Mouse (Mus musculus) liver, postnatal 0 days (tissue): Measurements from ENCODE around the gene Agpat1. TPM values are rescaled to one million over a fixed set of nuclear protein-coding genes. Genes with fewer than 3 reads are reported as not detected.

Experiments
- ATAC-seq: fragments of 200-750 bp; cut with Nextera tagmentation; 2 replicates; pipeline ENCODE4 v1.8.0; 2017; ENCODE audit warnings: mild to moderate bottlenecking, moderate library complexity
- DNase-seq: peaks from one replicate; pipeline ENCODE4 v3.0.0-alpha.2; 2016
- H3K27ac ChIP-seq: fragments of 300-500 bp; sonication (generic); 2 replicates; pipeline ENCODE4 v1.5.1; 2014; ENCODE audit warnings: antibody characterized with exemption, moderate library complexity, mild to moderate bottlenecking, low read depth
- H3K27me3 ChIP-seq: fragments of 300-500 bp; sonication (generic); 2 replicates; pipeline ENCODE4 v1.6.1; 2014; ENCODE audit warnings: low read length, control low read depth, mixed read lengths; ENCODE audit not compliant: insufficient read depth
- H3K36me3 ChIP-seq: fragments of 300-500 bp; sonication (generic); replicated peaks from 2 replicates; pipeline ENCODE4 v1.6.1; 2014; ENCODE audit warnings: mild to moderate bottlenecking, control low read depth, low read length, moderate library complexity, mixed read lengths; ENCODE audit not compliant: insufficient read depth
- H3K4me1 ChIP-seq: fragments of 300-500 bp; sonication (generic); 2 replicates; pipeline ENCODE4 v1.6.1; 2014; ENCODE audit warnings: antibody characterized with exemption, mild to moderate bottlenecking, control low read depth; ENCODE audit not compliant: insufficient read depth
- H3K4me2 ChIP-seq: fragments of 300-500 bp; sonication (generic); 2 replicates; pipeline ENCODE4 v1.6.1; 2014; ENCODE audit warnings: low read depth, mild to moderate bottlenecking, low read length, moderate library complexity, mixed read lengths
- H3K4me3 ChIP-seq: fragments of 300-500 bp; sonication (generic); 2 replicates; pipeline ENCODE4 v1.5.1; 2014; ENCODE audit warnings: low read depth, low read length
- H3K9ac ChIP-seq: fragments of 300-500 bp; sonication (generic); replicated peaks from 2 replicates; pipeline ENCODE4 v1.6.1; 2014; ENCODE audit warnings: mild to moderate bottlenecking, moderate library complexity
- H3K9me3 ChIP-seq: fragments of 300-500 bp; sonication (generic); 2 replicates; pipeline ENCODE4 v1.6.1; 2016; ENCODE audit warnings: mild to moderate bottlenecking, control low read depth, low read length, mixed read lengths
- CTCF ChIP-seq: sonication (generic); IDR thresholded peaks from 2 replicates; pipeline ENCODE4 v1.5.1; 2016; ENCODE audit warnings: antibody characterized with exemption, low read depth
- EP300 ChIP-seq: IDR thresholded peaks from 2 replicates; pipeline ENCODE4 v1.6.1; 2016; ENCODE audit warnings: antibody characterized with exemption, low read depth, mild to moderate bottlenecking
- WGBS: fragments of 180-500 bp; shearing (Covaris S2); extraction: QIAGEN DNeasy Blood & Tissue Kit; methylation state at CpG from one replicate; pipeline ENCODE4 v1.1.7; 2014; ENCODE audit not compliant: insufficient replicate concordance; 5-methylcytosine and 5-hydroxymethylcytosine counted together
- polyA plus RNA-seq: library from polyadenylated mRNA; unstranded; fragments of >200 nt; fragmentation: Nextera tagmentation; extraction: Ambion mirVana; gene quantifications from 2 replicates; pipeline ENCODE4 v1.2.1, GENCODE M21; 2015

Agpat1 gene
- polyA plus RNA-seq, 1 experiment from 2014 or later = 11.1 TPM

DNA sequence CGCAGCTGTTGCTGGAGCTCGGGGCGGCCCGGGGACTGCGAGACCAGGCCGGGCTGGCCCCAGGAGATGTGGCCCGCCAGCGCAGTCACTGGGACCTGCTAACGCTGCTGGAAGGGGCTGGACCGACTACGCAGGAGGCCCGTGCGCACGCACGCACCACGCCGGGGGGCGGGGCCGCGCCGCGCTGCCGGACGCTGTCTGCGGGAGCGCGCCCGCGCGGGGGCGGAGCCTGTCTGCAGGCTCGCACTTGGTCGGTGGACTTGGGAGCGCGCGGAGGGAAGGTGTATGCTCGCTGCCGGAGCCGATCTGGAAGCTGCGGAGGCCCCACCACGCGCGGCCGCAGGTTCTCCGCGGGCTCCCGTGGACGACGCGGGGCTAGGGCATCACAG, 16.6 kb upstream of the Agpat1 start:
- ATAC-seq (peak; percentile 91), DNase-seq (peak; percentile 99)
- H3K4me3 ChIP-seq = peak overlapping the region; percentile 87
- peak overlapping the region; percentile 99 for H3K4me2 ChIP-seq
- no peaks in the 10 kb centered on the region for H3K36me3 ChIP-seq
- no peaks in the 10 kb centered on the region for H3K27me3 ChIP-seq
- H3K4me1 ChIP-seq = peaks cover 49% of the 10 kb centered on the region
- H3K9me3 ChIP-seq = no peaks in the 10 kb centered on the region
- H3K27ac ChIP-seq = peak overlapping the region; percentile 84
- no peak for TF ChIP-seq CTCF
- TF ChIP-seq EP300 = no peak
- WGBS = 7% methylated on average over 34 of the region's 50 CpGs
- peak overlapping the region; percentile 95 for H3K9ac ChIP-seq

DNA sequence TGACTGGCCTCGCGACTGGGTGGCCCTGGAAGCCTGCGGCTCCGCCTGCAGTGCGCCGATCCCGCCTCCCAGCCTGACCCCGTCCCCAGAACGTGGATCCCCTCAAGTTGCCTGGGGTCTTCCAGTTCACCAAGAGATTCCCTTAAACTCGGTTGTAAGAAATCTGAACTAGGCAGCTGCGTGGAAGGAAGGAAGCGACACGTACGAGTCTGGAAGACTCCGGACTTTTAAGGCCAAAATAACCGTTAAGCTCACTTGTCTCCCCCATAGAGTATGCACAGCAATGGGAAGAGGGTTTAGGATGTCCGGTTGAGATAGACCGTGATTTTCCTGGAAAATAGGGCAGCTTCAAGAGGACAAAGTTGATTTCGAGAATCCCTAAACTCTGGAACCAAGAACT, 16.2 kb upstream of the Agpat1 start:
- Histone ChIP-seq H3K27ac (peak overlapping the region; percentile 84), H3K4me1 (peaks cover 53% of the 10 kb centered on the region), H3K4me2 (peak overlapping the region; percentile 99), H3K36me3 (no peaks in the 10 kb centered on the region), H3K9ac (peak overlapping the region; percentile 95), H3K9me3 (no peaks in the 10 kb centered on the region), H3K27me3 (no peaks in the 10 kb centered on the region), H3K4me3 (peak overlapping the region; percentile 87)
- TF ChIP-seq EP300 (no peak), CTCF (no peak)
- ATAC-seq = no peak
- no peak for DNase-seq
- 3% methylated on average over 19 of the region's 19 CpGs for WGBS

DNA sequence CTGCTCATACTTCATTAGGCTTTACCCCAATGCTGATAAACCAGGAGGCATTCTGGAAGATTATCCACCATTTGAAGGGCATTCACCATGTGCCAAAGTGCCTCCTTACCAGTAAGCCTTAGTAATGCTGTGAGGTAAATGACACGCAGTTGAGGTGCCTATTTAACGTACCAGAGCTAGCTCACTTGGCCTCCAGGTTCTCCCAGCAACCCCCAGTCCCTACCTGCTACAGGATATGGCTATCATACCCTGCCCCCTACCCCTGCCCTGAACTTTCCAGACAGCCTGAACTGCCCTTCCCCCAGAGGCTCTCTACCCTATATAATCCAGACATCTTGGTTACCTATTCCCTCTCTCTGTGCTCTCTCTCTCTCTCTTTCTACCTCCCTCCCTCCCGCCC, 15.3 kb upstream of the Agpat1 start:
- peak overlapping the region; percentile 88; the same call in 1 of the 2 replicates for H3K9ac ChIP-seq
- no peak for TF ChIP-seq CTCF
- TF ChIP-seq EP300 = no peak
- WGBS = 61% methylated on average over 3 of the region's 3 CpGs
- H3K36me3 ChIP-seq = no peaks in the 10 kb centered on the region
- H3K4me1 ChIP-seq = peaks cover 63% of the 10 kb centered on the region
- H3K27me3 ChIP-seq = no peaks in the 10 kb centered on the region
- H3K4me2 ChIP-seq = peak overlapping the region; percentile 99
- peak overlapping the region; percentile 69 for H3K4me3 ChIP-seq
- ATAC-seq (no peak), DNase-seq (no peak)
- H3K9me3 ChIP-seq = no peaks in the 10 kb centered on the region
- peak overlapping the region; percentile 84 for H3K27ac ChIP-seq

DNA sequence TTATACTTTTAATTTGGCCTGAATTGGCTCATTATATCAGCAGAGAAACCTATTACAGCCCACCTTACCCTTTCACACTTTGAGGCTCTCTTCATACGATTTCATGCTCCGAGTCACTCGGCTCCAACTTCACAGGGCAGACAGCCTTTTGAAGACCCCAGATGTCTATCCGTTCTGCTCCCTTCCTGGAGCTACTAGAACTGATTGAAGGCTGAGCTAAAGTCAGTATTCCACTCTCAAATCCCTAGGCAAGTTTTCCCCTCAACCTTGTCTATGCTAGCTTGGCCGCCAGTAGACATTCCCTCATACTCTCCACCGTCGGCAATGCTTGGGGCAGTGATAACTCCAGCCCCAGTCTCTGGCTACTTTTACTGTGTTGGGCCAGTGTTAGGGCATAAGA, 14.9 kb upstream of the Agpat1 start:
- H3K4me1 ChIP-seq = peaks cover 67% of the 10 kb centered on the region
- H3K9me3 ChIP-seq = no peaks in the 10 kb centered on the region
- TF ChIP-seq CTCF = no peak
- TF ChIP-seq EP300 = no peak
- peak overlapping the region; percentile 88; the same call in 1 of the 2 replicates for H3K9ac ChIP-seq
- ATAC-seq (no peak), DNase-seq (no peak)
- peak overlapping the region; percentile 99 for H3K4me2 ChIP-seq
- peak overlapping the region; percentile 69 for H3K4me3 ChIP-seq
- H3K36me3 ChIP-seq = peaks cover 2% of the 10 kb centered on the region; the same call in 1 of the 2 replicates
- H3K27ac ChIP-seq = peak overlapping the region; percentile 84
- 32% methylated on average over 7 of the region's 7 CpGs for WGBS
- no peaks in the 10 kb centered on the region for H3K27me3 ChIP-seq

DNA sequence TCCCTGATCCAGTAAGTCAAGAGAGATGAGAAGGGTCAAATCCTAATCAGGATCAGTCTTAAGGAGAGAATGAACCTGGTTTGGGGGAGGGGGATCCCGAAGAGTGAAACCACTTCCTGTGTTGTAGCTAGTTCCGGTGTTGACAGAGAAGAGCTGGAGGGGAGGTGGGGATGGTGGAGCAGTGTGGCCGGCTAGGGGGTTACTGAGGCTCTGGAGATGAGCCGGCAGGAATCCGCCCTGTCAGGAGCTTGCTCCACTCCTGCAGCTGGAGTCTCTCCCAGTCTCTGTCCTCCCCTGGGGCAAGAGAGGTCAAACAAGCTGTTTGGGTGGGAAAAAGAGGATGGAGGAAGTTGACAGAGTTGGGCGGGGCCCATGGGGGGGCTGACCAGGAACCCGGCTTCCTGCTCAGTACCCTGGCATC, 14.4 kb upstream of the Agpat1 start, which contains the start of gene Gpsm3:
TSS of gene Gpsm3 (plus strand) at position 126 of the 421 bp plus-strand sequence.
- peaks cover 7% of the 10 kb centered on the region for H3K36me3 ChIP-seq
- DNase-seq (no peak), ATAC-seq (no peak)
- H3K4me3 ChIP-seq = peak within 1 kb of the TSS; percentile 69
- peak within 1 kb of the TSS; percentile 88 for H3K9ac ChIP-seq
- WGBS = 3% methylated on average over 7 of the region's 7 CpGs
- peaks cover 68% of the 10 kb centered on the region for H3K4me1 ChIP-seq
- peak within 1 kb of the TSS; percentile 99 for H3K4me2 ChIP-seq
- no peaks in the 10 kb centered on the region for H3K27me3 ChIP-seq
- TF ChIP-seq CTCF (no peak), EP300 (no peak)
- no peaks in the 10 kb centered on the region for H3K9me3 ChIP-seq
- H3K27ac ChIP-seq = peak within 1 kb of the TSS; percentile 84

DNA sequence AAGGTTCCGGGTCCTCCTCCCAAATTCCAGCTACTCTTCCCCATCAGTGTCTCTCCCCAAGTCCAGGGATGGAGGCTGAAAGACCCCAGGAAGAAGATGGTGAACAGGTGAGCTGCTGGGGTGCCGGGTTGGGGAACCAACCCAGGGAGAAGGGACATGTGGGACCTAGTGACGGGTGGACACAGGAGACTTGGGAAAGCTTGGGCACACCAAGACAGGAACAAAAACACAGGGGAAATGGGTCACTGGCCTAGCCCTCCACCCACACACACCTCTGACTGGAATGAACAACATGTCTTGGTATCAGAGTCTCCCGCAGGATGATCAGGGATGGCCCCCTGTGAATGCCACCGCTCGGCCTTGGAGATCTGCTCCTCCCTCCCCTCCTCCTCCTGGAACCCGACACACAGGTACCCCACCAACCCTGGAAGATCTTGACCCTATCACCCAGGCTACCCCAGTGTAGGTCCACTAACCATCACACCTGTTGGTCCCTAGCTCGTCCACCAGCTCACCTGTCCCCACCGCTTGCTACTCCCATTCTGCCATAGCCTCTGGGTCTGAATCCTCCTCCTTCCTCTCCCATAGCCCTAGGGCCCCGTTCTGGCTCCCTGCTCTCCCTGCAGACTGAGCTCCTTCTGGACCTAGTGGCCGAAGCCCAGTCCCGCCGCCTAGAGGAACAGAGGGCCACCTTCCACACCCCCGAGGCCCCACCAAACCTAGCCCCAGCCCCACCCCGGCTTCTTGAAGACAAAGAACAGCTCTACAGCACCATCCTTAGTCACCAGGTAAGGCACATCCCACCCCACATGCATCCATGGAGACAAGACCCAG, 13.7 kb upstream of the Agpat1 start:
- Histone ChIP-seq H3K9ac (peak overlapping the region; percentile 88), H3K27me3 (no peaks in the 10 kb centered on the region), H3K4me1 (peaks cover 68% of the 10 kb centered on the region), H3K4me2 (peak overlapping the region; percentile 99), H3K4me3 (peak overlapping the region; percentile 69), H3K36me3 (peaks cover 14% of the 10 kb centered on the region), H3K9me3 (no peaks in the 10 kb centered on the region), H3K27ac (peak overlapping the region; percentile 84)
- TF ChIP-seq CTCF (no peak), EP300 (no peak)
- no peak for ATAC-seq
- 39% methylated on average over 12 of the region's 15 CpGs for WGBS
- DNase-seq = no peak
